Mouse (Mus musculus) testis, adult 2 months (tissue): ENCODE results near the gene Rpl3. TPM values are rescaled to one million over a fixed set of nuclear protein-coding genes. Genes with fewer than 3 reads are reported as not detected.

Source experiments
- H3K27ac ChIP-seq: fragments of 200-500 bp; 2 replicates; pipeline ENCODE4 v1.5.1; 2012; ENCODE audit warnings: low read depth, low read length; ENCODE audit not compliant: control insufficient read depth, insufficient read depth
- H3K27me3 ChIP-seq: fragments of 200-500 bp; 2 replicates; pipeline ENCODE4 v1.6.1; 2012; ENCODE audit warnings: mild to moderate bottlenecking, low read length, moderate library complexity; ENCODE audit not compliant: control insufficient read depth, insufficient read depth
- H3K36me3 ChIP-seq: fragments of 200-500 bp; 2 replicates; pipeline ENCODE4 v1.6.1; 2012; ENCODE audit warnings: mild to moderate bottlenecking, low read length; ENCODE audit not compliant: control insufficient read depth, insufficient read depth
- H3K4me1 ChIP-seq: fragments of 200-500 bp; 2 replicates; pipeline ENCODE4 v1.6.1; 2012; ENCODE audit warnings: low read length; ENCODE audit not compliant: control insufficient read depth, insufficient read depth
- H3K4me3 ChIP-seq: fragments of 200-500 bp; 2 replicates; pipeline ENCODE4 v1.5.1; 2012; ENCODE audit warnings: low read depth, mild to moderate bottlenecking, low read length, moderate library complexity, mixed read lengths; ENCODE audit not compliant: control insufficient read depth
- CTCF ChIP-seq: fragments of 200-500 bp; IDR thresholded peaks from 2 replicates; pipeline ENCODE4 v1.5.1; 2012; ENCODE audit warnings: low read depth, mild to moderate bottlenecking, inconsistent platforms, low read length, moderate library complexity; ENCODE audit not compliant: control insufficient read depth, insufficient read depth, insufficient replicate concordance
- POLR2A ChIP-seq: fragments of 200-500 bp; IDR thresholded peaks from 2 replicates; pipeline ENCODE4 v1.6.1; 2012; ENCODE audit warnings: low read depth, mild to moderate bottlenecking, inconsistent platforms, low read length, moderate library complexity; ENCODE audit not compliant: control insufficient read depth
- polyA plus RNA-seq: library from polyadenylated mRNA; depleted of rRNA; stranded (reverse); fragments of >200 nt; gene quantifications from 2 replicates; pipeline ENCODE4 v1.2.3, GENCODE M21; 2012

The Rpl3 gene
- polyA plus RNA-seq, 1 experiment = 122 TPM

- H3K36me3 ChIP-seq = no peaks in the 10 kb centered on the region
- no peak overlapping the region for H3K4me3 ChIP-seq
- no peak overlapping the region for H3K27ac ChIP-seq
- TF ChIP-seq POLR2A = no peak
- TF ChIP-seq CTCF = no peak
- peaks cover 11% of the 10 kb centered on the region for H3K4me1 ChIP-seq
- H3K27me3 ChIP-seq = no peaks in the 10 kb centered on the region
These were observed 373 bp upstream of the Rpl3 start for GRCm38 (mm10) chr15:80092041-80092441.

DNA sequence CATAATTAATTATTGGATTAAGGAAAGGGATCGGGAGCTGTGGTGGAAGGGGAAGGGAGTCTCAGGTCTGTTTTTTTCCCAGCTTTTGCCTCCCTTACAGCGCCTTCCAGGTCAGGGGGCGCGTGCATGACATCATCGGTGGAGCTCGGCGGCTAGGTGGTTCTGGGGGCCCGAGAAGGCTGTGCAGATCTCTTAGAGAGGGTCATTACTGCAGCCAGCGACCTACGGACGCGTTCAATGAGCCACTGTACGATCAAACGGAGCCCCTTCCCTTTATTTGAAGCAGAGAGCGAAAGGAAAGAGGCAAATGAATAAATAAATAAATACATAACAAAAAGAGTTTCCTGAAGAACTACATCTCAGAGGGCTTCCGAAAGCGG lies 937 bp downstream of the Rpl3 start:
- Histone ChIP-seq H3K4me3 (peak overlapping the region; percentile 88), H3K27ac (no peak overlapping the region), H3K36me3 (no peaks in the 10 kb centered on the region), H3K4me1 (peaks cover 11% of the 10 kb centered on the region), H3K27me3 (no peaks in the 10 kb centered on the region)
- TF ChIP-seq CTCF (no peak), POLR2A (no peak)

DNA sequence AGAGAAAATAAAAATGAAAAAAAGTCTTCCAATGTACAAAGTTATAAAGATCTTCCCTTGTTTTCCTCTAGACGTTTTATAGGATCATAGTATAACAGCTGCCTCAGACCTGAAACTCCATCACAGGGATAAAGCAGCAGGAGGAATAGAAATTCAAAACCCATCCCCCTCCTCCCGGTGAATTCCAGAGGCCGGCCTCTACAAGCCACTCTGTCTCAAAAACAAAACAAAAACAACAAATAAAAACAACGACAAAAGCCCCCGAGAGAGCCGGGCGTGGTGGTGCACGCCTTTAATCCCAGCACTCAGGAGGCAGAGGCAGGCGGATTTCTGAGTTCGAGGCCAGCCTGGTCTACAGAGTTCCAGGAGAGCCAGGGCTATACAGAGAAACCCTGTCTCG lies 1.5 kb downstream of the Rpl3 start:
- H3K27me3 ChIP-seq = no peaks in the 10 kb centered on the region
- peaks cover 11% of the 10 kb centered on the region for H3K4me1 ChIP-seq
- no peak overlapping the region for H3K27ac ChIP-seq
- no peaks in the 10 kb centered on the region for H3K36me3 ChIP-seq
- no peak overlapping the region for H3K4me3 ChIP-seq
- TF ChIP-seq CTCF (no peak), POLR2A (no peak)

- Histone ChIP-seq H3K27ac (no peak overlapping the region), H3K4me3 (no peak overlapping the region), H3K27me3 (no peaks in the 10 kb centered on the region), H3K4me1 (peaks cover 11% of the 10 kb centered on the region), H3K36me3 (no peaks in the 10 kb centered on the region)
- TF ChIP-seq POLR2A (no peak), CTCF (peak; percentile 76; the same call in 1 of the 2 replicates)
These were observed 3.0 kb downstream of the Rpl3 start for GRCm38 (mm10) chr15:80088637-80089036.

GRCm38 (mm10) chr15:80087406-80088012 lies 4.2 kb downstream of the Rpl3 start:
- Histone ChIP-seq H3K27me3 (no peaks in the 10 kb centered on the region), H3K4me3 (no peak overlapping the region), H3K4me1 (peaks cover 11% of the 10 kb centered on the region), H3K36me3 (no peaks in the 10 kb centered on the region), H3K27ac (no peak overlapping the region)
- no peak for TF ChIP-seq CTCF
- TF ChIP-seq POLR2A = no peak

DNA sequence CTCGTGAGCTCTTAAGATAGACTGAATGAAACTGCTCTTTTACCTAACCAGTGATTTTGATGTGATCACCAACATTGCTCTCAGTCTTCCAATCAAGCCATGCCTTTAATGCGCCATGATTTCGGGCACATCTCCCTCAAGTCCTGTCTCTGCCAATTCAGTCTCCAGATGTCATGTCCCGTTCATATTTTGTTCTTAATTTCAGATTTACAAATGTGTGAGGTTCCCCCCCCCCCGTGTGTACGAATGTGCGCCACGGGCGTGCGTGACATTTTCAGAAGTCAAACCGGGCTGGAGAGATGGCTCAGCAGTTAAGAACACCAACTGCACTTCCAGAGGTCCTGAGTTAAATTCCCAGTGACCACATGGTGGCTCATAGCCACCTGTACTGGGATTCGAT lies 7.9 kb downstream of the Rpl3 start:
- Histone ChIP-seq H3K4me1 (peaks cover 2% of the 10 kb centered on the region; the same call in 1 of the 2 replicates), H3K27me3 (no peaks in the 10 kb centered on the region), H3K27ac (peak overlapping the region; percentile 93), H3K4me3 (peak overlapping the region; percentile 98), H3K36me3 (peaks cover 4% of the 10 kb centered on the region)
- no peak for TF ChIP-seq POLR2A
- TF ChIP-seq CTCF = no peak

DNA sequence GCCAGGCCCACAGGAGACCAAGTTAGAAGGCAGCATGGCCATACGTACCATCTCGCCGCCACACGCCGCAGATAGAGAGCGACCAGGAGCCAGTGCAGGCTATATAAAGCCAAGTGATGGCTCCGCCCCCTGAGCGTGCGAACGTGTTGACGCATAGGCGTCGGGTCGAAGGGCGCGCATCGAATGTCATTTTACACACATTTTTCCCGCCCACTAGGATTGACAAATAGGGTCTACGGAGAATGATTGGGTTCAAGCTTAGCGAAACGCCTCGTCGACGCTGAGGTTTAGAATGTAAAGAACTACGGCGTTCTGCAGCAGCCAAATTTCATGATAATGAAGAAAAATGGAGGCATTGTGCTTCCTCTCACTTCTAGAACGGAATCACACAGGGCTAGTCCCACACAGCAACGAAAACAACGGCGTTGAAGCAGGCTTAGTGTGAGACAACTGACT lies 8.4 kb downstream of the Rpl3 start:
- TF ChIP-seq POLR2A = peak; percentile 100
- peak; percentile 24; the same call in 1 of the 2 replicates for TF ChIP-seq CTCF

More for the DNA sequence above, 8.4 kb downstream of the Rpl3 start:
- H3K4me1 ChIP-seq = peaks cover 2% of the 10 kb centered on the region; the same call in 1 of the 2 replicates
- peaks cover 4% of the 10 kb centered on the region for H3K36me3 ChIP-seq
- peak overlapping the region; percentile 93 for H3K27ac ChIP-seq
- H3K27me3 ChIP-seq = no peaks in the 10 kb centered on the region
- H3K4me3 ChIP-seq = peak overlapping the region; percentile 98
